Mouse (Mus musculus) liver, embryonic 12.5 days (tissue): Measurements from ENCODE around the gene Hadh. TPM values are rescaled to one million over a fixed set of nuclear protein-coding genes. Genes with fewer than 3 reads are reported as not detected.

Experiments
- ATAC-seq: fragments of 200-750 bp; cut with Nextera tagmentation; 2 replicates; pipeline ENCODE4 v1.8.0; 2017; ENCODE audit warnings: moderate number of reproducible peaks, mild to moderate bottlenecking, moderate library complexity
- H3K27ac ChIP-seq: fragments of 300-500 bp; sonication (generic); 2 replicates; pipeline ENCODE4 v1.5.1; 2016; ENCODE audit warnings: mild to moderate bottlenecking
- H3K27me3 ChIP-seq: fragments of 300-500 bp; sonication (generic); replicated peaks from 2 replicates; pipeline ENCODE4 v1.6.1; 2016; ENCODE audit warnings: mild to moderate bottlenecking, moderate library complexity
- H3K36me3 ChIP-seq: fragments of 300-500 bp; sonication (generic); 2 replicates; pipeline ENCODE4 v1.6.1; 2016; ENCODE audit warnings: mild to moderate bottlenecking, moderate library complexity
- H3K4me1 ChIP-seq: fragments of 300-500 bp; sonication (generic); 2 replicates; pipeline ENCODE4 v1.6.1; 2016
- H3K4me2 ChIP-seq: fragments of 300-500 bp; sonication (generic); 2 replicates; pipeline ENCODE4 v1.6.1; 2016; ENCODE audit warnings: mild to moderate bottlenecking, moderate library complexity
- H3K4me3 ChIP-seq: fragments of 300-500 bp; sonication (generic); 2 replicates; pipeline ENCODE4 v1.5.1; 2016; ENCODE audit warnings: mild to moderate bottlenecking, moderate library complexity
- H3K9ac ChIP-seq: fragments of 300-500 bp; sonication (generic); 2 replicates; pipeline ENCODE4 v1.6.1; 2016; ENCODE audit warnings: mild to moderate bottlenecking, moderate library complexity
- H3K9me3 ChIP-seq: fragments of 300-500 bp; sonication (generic); replicated peaks from 2 replicates; pipeline ENCODE4 v1.6.1; 2016; ENCODE audit warnings: mild to moderate bottlenecking, moderate library complexity
- WGBS: fragments of 180-500 bp; shearing (Covaris S2); methylation state at CpG from one replicate; pipeline ENCODE4 v1.1.7; 2016; ENCODE audit not compliant: insufficient replicate concordance; 5-methylcytosine and 5-hydroxymethylcytosine counted together
- polyA plus RNA-seq: library from polyadenylated mRNA; unstranded; fragments of >200 nt; fragmentation: Nextera tagmentation; extraction: Ambion mirVana; gene quantifications from 2 replicates; pipeline ENCODE4 v1.2.1, GENCODE M21; 2016

The Hadh gene
- polyA plus RNA-seq, 1 experiment from 2014 or later: 74.3 TPM

DNA sequence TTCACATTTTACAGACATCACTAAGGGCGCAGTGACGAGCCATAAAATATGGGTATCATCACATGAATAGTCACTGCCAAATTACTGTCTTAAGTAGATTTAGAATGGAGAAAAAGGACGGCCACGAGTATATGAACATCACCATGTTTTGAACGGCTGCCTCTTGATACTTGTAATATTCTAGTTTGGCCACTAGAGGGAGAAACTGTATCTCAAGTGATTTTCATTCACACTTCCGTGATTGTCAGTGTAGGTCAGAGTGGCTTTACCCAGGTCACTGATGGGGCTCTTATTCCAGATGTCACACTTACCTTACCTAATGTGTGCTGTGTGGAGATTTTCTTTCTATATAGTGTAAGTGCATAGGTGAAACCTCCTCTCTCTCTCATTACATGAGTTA, 28.0 kb upstream of the Hadh start:
- Histone ChIP-seq H3K4me3 (no peak overlapping the region), H3K27me3 (no peaks in the 10 kb centered on the region), H3K36me3 (no peaks in the 10 kb centered on the region), H3K4me2 (no peak overlapping the region), H3K9ac (no peak overlapping the region), H3K9me3 (no peaks in the 10 kb centered on the region), H3K4me1 (peaks cover 12% of the 10 kb centered on the region), H3K27ac (no peak overlapping the region)
- 9% methylated on average over 6 of the region's 6 CpGs for WGBS
- ATAC-seq: no peak

DNA sequence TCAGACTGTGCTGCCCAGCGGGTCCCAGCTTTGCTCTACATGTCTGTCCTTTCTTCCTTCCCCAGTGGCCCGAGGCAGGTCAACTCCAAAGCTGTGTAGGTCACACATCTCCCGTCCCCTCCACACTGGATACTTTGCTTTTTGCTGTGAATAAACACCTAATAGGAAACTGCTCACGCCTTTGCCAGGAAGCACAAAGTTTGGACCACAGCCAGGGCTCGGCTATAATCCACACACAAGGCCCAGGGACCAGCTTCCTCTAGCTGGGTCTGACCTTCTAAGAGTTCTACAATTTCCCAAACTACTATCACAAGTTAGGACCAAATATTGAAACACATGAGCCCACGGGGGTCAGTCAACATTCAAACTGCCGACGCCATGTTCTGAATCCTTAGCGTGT, 27.2 kb upstream of the Hadh start:
- ATAC-seq: no peak
- no peaks in the 10 kb centered on the region for H3K9me3 ChIP-seq
- no peaks in the 10 kb centered on the region for H3K27me3 ChIP-seq
- no peak overlapping the region for H3K4me3 ChIP-seq
- H3K9ac ChIP-seq: no peak overlapping the region
- 74% methylated on average over 9 of the region's 9 CpGs for WGBS
- peaks cover 12% of the 10 kb centered on the region for H3K4me1 ChIP-seq
- no peaks in the 10 kb centered on the region for H3K36me3 ChIP-seq
- H3K27ac ChIP-seq: no peak overlapping the region
- no peak overlapping the region for H3K4me2 ChIP-seq

DNA sequence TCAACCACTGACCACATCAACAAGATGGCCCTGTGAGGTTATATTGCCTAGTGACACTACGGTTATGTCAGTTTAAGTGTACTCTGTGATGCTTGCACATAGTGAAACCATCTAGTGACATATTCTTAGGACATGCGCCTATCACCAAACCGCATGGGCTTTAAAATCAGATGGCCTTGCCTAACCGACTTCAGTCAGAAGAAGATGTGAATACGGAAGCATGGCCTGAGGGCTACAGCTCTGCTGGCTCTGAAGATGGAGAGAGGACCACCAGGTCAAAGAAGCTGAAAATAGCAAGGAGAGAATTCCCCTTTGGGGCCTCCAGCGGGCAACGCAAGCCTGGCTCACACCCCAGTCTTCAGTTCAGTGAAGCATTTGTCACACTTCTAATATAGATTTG, 25.0 kb upstream of the Hadh start:
- no peak for ATAC-seq
- 86% methylated on average over 7 of the region's 7 CpGs for WGBS
- Histone ChIP-seq H3K4me2 (no peak overlapping the region), H3K27me3 (no peaks in the 10 kb centered on the region), H3K27ac (no peak overlapping the region), H3K9ac (no peak overlapping the region), H3K4me1 (no peaks in the 10 kb centered on the region), H3K4me3 (no peak overlapping the region), H3K36me3 (no peaks in the 10 kb centered on the region), H3K9me3 (no peaks in the 10 kb centered on the region)

GRCm38 (mm10) chr3:131295513-131296200, 23.8 kb upstream of the Hadh start:
- H3K36me3 ChIP-seq: no peaks in the 10 kb centered on the region
- H3K4me1 ChIP-seq: no peaks in the 10 kb centered on the region
- no peak overlapping the region for H3K4me3 ChIP-seq
- ATAC-seq: no peak
- no peaks in the 10 kb centered on the region for H3K27me3 ChIP-seq
- H3K9me3 ChIP-seq: no peaks in the 10 kb centered on the region
- WGBS: 64% methylated on average over 12 of the region's 12 CpGs
- H3K4me2 ChIP-seq: no peak overlapping the region
- no peak overlapping the region for H3K27ac ChIP-seq
- H3K9ac ChIP-seq: no peak overlapping the region

GRCm38 (mm10) chr3:131294503-131294902, 22.6 kb upstream of the Hadh start:
- H3K36me3 ChIP-seq: no peaks in the 10 kb centered on the region
- no peak overlapping the region for H3K4me2 ChIP-seq
- no peak for ATAC-seq
- 42% methylated on average over 3 of the region's 3 CpGs for WGBS
- H3K9ac ChIP-seq: no peak overlapping the region
- H3K4me3 ChIP-seq: no peak overlapping the region
- H3K4me1 ChIP-seq: no peaks in the 10 kb centered on the region
- no peaks in the 10 kb centered on the region for H3K9me3 ChIP-seq
- H3K27ac ChIP-seq: no peak overlapping the region
- no peaks in the 10 kb centered on the region for H3K27me3 ChIP-seq

- H3K4me3 ChIP-seq: no peak overlapping the region
- no peak for ATAC-seq
- no peaks in the 10 kb centered on the region for H3K9me3 ChIP-seq
- WGBS: 56% methylated on average over 3 of the region's 3 CpGs
- H3K27ac ChIP-seq: no peak overlapping the region
- H3K36me3 ChIP-seq: no peaks in the 10 kb centered on the region
- no peak overlapping the region for H3K4me2 ChIP-seq
- no peaks in the 10 kb centered on the region for H3K27me3 ChIP-seq
- H3K4me1 ChIP-seq: no peaks in the 10 kb centered on the region
- no peak overlapping the region for H3K9ac ChIP-seq
These were observed 21.1 kb upstream of the Hadh start for GRCm38 (mm10) chr3:131292959-131293358.

DNA sequence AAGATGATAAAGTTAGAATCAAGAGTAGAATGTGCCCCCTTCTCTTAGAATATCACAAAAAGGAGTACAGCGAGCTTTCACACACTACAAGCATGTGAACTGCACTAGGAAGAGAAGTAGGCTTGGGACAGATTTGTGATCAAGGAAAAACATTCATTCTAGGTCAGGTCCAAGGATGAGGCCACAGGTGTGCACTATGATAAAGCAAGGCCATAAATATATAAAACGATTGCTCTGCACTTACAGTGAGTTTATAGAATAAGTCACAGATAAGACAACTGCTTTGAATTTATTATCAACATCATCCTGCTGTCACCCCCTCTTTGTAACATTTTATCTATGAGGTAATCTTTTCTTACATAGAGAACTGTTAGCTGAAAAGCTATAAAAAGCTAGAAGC, 20.4 kb upstream of the Hadh start:
- H3K4me1 ChIP-seq: no peaks in the 10 kb centered on the region
- no peaks in the 10 kb centered on the region for H3K36me3 ChIP-seq
- H3K4me3 ChIP-seq: no peak overlapping the region
- H3K27ac ChIP-seq: no peak overlapping the region
- H3K9ac ChIP-seq: no peak overlapping the region
- H3K9me3 ChIP-seq: no peaks in the 10 kb centered on the region
- no peaks in the 10 kb centered on the region for H3K27me3 ChIP-seq
- WGBS: 60% methylated on average over 2 of the region's 2 CpGs
- no peak overlapping the region for H3K4me2 ChIP-seq
- ATAC-seq: no peak

DNA sequence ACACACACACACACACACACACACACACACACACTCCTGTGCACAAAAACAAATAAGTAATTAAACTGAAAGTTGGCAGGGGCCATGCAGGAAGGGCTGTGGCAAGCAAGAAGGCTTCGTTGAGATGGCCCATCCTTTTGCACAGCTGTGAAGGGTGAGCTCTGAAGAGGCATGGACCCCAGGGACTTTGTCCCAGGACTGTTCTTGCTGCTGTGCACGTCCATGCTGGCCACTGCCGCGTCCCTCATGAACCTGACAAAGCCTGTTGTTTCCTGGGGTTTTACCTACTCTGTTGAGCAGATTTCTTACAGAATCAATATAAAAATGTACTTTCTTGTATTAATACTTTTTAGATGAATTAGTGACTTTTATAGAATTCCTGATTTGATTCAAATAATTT, 20.0 kb upstream of the Hadh start:
- Histone ChIP-seq H3K27ac (no peak overlapping the region), H3K9me3 (no peaks in the 10 kb centered on the region), H3K9ac (no peak overlapping the region), H3K4me2 (no peak overlapping the region), H3K36me3 (no peaks in the 10 kb centered on the region), H3K4me1 (no peaks in the 10 kb centered on the region), H3K4me3 (no peak overlapping the region), H3K27me3 (no peaks in the 10 kb centered on the region)
- WGBS: 79% methylated on average over 4 of the region's 4 CpGs
- ATAC-seq: no peak

- ATAC-seq: no peak
- H3K4me1 ChIP-seq: peaks cover 28% of the 10 kb centered on the region
- no peak overlapping the region for H3K27ac ChIP-seq
- no peaks in the 10 kb centered on the region for H3K36me3 ChIP-seq
- 65% methylated on average over 4 of the region's 4 CpGs for WGBS
- H3K9me3 ChIP-seq: no peaks in the 10 kb centered on the region
- no peak overlapping the region for H3K4me3 ChIP-seq
- no peak overlapping the region for H3K4me2 ChIP-seq
- no peak overlapping the region for H3K9ac ChIP-seq
- H3K27me3 ChIP-seq: no peaks in the 10 kb centered on the region
These were observed 2.2 kb upstream of the Hadh start for GRCm38 (mm10) chr3:131274151-131274550.

- Histone ChIP-seq H3K4me1 (peaks cover 34% of the 10 kb centered on the region), H3K27me3 (no peaks in the 10 kb centered on the region), H3K4me3 (peak overlapping the region; percentile 69), H3K27ac (peak overlapping the region; percentile 27), H3K9ac (peak overlapping the region; percentile 50; the same call in 1 of the 2 replicates), H3K4me2 (peak overlapping the region; percentile 86), H3K9me3 (no peaks in the 10 kb centered on the region), H3K36me3 (no peaks in the 10 kb centered on the region)
- peak; percentile 2; the same call in 1 of the 2 replicates for ATAC-seq
- 38% methylated on average over 10 of the region's 10 CpGs for WGBS
These were observed 636 bp upstream of the Hadh start for GRCm38 (mm10) chr3:131272374-131273100.

DNA sequence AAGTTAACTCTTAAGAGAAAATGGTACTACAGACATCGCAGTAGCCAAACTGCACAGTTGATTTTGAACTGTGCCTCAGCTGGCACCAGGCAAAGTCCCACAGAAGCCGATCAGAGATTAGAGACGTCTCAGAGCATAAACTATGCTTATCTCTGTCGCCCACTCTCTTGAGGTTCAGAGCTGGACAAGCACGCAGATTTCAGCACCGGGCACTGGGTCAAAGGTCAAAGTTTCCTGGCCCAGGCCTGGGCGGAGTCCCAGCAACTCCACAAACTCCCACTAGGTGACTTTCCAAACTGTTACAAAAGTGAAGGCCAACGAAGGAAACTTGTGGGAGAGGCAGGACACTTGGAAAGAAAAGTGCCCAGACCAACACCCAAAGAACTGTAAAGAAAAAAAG, 744 bp downstream of the Hadh start:
- Histone ChIP-seq H3K9me3 (no peaks in the 10 kb centered on the region), H3K4me2 (peak overlapping the region; percentile 86), H3K9ac (peak overlapping the region; percentile 59), H3K27me3 (no peaks in the 10 kb centered on the region), H3K4me1 (peaks cover 34% of the 10 kb centered on the region), H3K36me3 (peaks cover 3% of the 10 kb centered on the region; the same call in 1 of the 2 replicates), H3K27ac (peak overlapping the region; percentile 78; the same call in 1 of the 2 replicates), H3K4me3 (peak overlapping the region; percentile 69)
- ATAC-seq: peak; percentile 71
- WGBS: 2% methylated on average over 8 of the region's 8 CpGs

- peaks cover 4% of the 10 kb centered on the region; the same call in 1 of the 2 replicates for H3K36me3 ChIP-seq
- H3K9ac ChIP-seq: no peak overlapping the region
- H3K4me3 ChIP-seq: peak overlapping the region; percentile 69
- WGBS: 56% methylated on average over 6 of the region's 6 CpGs
- no peaks in the 10 kb centered on the region for H3K9me3 ChIP-seq
- no peak overlapping the region for H3K27ac ChIP-seq
- H3K27me3 ChIP-seq: no peaks in the 10 kb centered on the region
- no peak for ATAC-seq
- peaks cover 34% of the 10 kb centered on the region for H3K4me1 ChIP-seq
- H3K4me2 ChIP-seq: peak overlapping the region; percentile 86
These were observed 1.5 kb downstream of the Hadh start for GRCm38 (mm10) chr3:131270381-131270780.
